Mouse (Mus musculus) frontal cortex, postnatal 10 days (tissue): ENCODE data around the gene Pias1.

Experiments used
- DNase-seq, 2 experiments: peaks; one replicate each; pipeline ENCODE4 v3.0.0; 2022; ENCODE audit warnings: low spot score in 2 of 2, mixed read lengths in 1 of 2

The Pias1 gene

DNA sequence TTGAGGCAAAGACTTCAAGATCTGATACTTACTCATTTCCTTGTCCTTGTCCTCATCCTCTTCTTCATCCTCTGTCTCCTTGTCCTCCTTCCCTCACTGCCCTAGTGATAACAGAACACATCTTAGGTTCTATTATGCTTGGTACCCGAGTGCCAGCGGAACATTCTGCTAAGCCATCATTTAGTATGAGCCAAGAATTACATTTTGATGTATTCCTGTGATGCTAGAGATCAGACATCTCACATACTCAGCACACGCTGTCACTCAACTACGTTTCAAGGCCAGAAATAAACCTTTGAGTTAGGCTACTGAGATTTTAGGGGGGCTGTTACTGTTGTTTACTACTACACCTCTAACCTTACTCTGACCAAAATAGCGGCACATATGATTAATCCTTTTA lies at the start of gene Pias1:
Pias1 (minus strand) TSS at position 101 of the 400 bp plus-strand sequence.
- no peak for DNase-seq

DNA sequence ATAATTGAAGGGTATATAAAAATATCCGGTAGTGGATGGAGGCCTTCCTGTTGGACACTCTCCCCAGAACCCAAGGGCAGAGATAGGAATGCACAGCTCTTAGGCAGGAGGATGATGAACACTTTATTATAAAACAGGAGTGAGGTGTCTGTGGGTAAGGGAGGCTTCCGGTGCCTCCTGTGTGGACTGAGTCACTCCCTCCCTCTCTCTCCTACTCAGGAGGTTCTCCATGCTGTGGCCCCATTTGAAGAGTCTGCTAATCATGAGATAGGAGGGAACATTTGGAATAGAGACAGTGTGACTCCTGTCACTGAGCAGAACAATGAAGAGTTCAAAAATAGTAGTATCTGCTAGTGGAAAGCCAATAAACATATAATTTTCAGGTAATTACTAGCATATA lies 47.7 kb upstream of the Pias1 start:
- no peak for DNase-seq

DNA sequence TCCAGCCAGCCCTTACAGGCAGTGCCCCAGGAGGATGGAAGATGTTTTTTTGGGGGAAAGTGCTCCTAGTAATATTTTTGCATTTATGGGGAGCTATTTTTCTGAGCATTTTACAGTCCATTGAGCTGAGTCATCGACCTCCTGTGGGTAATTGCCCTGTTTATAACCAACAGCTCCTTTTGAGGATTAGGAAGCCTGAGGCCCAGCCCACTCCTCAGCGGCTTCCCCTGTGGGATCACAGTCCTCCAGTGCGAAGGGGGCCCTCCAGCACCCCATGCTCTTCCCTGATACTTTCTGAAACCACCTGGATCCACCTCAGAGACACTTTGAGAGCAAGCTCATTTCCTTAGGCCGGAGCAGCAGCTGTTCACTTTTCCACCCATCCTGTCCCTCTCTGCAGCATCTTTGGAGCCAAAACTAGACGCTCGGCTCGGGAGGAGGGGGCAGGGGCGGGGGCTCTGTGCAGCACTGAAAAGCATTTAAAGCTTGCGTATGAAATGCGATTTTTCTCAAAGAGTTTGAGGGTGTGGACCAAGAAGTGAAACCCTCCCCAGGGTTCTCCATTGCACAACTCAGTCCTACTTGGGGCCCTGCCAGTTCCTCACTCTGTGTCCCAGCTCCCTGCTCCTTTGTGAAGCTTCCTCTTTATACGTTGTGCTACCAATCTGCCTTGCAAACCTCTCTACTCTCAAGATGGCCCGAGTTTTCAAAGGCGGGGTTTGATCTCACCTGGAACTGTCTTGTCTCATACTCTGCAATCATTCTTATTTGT lies 43.5 kb upstream of the Pias1 start:
- peak in 1 of 2 experiments; percentile 18 for DNase-seq

DNA sequence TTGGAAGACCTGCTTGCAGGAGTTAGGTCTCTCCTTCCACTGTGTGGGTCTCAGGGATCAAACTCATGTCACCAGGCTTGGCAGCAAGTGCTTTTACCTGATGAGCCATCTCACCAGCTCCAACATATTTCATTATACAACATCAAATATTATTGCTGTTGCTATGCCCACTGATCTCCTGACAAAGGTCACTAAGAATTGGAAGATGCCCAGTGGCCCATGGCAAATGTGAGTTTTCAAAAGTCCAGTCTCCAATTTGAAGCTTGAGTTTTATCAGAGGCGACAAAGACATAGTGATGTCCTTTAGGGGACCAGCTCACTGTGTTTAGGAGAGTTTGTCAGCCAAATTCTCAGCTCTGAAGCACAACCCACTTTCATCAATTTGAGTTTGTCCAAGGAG lies 34.8 kb upstream of the Pias1 start:
- no peak for DNase-seq

DNA sequence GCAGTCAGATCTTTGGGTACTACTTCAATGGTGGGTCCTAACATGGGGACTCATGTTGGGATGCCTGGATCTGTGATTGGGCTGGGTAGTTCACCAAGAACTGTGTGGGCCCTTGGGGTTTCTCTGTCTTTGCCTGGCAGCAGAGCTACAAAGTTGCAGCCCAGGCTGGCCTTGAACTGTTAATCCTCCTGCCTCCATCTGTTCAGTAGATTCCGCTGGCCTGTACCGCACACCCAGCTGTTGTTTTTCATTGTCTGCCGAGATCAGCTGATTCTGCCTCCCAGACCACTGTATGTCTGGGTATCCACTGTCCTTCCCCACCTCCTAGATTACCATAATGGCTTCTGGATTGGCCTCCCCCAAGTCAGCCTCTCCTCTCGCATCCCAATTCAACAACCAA lies 19.6 kb upstream of the Pias1 start:
- DNase-seq: no peak

DNA sequence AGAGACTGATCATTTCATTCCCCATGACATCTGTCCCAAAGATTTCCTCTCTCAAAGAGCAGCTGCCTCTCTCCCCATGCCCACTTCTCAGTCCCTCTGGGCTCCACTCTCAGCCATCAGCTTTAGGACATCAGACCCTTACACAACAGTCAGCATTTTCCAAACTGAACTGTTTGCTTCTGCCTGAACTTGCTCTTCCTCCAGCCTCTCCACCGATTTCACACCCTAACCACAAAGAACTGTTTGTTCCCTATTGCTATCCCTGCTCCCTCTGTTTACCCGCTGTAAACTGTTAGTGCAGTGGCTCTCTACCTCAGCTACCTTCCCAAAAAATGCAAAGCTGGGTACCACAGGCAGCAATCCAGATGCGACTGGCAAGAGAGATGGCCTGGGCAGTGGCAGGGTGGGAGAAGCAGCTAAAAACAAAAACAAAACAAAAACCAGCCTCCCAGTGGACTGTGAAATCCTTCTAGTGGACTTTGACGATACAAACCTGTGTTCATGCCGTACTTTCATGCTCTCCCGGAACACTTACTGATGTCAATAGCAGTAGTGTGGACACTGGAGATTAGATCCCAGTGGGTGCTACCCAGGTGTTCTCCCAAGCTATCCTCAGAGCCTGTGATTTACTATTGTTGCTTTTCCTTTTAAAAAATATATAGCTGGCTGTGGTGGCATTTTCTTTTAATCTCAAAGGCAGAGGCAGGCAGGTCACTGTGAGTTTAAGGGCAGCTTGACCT lies 18.5 kb upstream of the Pias1 start:
- DNase-seq: no peak

DNA sequence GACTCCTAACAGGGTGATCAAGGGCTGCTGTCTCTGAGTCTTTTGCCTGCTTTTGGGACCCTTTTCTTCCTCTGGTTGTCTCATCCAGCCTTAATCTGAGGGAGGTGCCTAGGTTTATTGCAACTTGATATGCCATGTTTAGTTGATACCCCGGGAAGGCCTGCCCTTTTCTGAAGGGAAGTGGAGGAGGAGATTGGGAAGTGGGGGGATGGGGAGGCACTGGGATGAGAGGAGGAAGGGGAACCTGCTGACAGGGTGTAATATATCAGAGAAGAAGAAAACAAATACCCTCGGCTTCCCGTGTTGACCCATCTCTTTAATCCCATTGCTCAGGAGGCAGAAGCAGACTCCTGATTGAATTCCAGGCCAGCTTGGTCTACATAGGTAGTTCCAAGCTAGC lies 10.8 kb upstream of the Pias1 start:
- no peak for DNase-seq

DNA sequence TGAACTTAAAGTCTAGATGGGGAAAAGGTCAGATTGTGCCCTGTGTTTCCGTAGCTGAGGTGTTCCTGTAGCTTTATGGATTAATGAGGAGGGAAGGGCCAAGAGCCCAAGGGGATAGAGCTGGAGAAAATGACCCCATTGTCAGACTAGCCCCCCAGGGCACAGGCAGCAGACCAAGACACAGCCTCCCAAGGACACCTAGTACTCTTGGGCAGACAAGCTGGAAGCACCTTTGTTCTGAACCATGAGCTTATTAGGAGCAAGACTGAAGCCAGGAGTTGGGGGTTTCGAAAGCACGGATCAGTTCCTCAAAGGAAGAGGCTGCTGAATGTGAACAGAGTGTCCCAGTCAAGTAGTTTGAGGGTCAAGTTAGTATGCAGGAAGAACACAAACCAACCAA lies 9.9 kb upstream of the Pias1 start:
- DNase-seq: no peak

DNA sequence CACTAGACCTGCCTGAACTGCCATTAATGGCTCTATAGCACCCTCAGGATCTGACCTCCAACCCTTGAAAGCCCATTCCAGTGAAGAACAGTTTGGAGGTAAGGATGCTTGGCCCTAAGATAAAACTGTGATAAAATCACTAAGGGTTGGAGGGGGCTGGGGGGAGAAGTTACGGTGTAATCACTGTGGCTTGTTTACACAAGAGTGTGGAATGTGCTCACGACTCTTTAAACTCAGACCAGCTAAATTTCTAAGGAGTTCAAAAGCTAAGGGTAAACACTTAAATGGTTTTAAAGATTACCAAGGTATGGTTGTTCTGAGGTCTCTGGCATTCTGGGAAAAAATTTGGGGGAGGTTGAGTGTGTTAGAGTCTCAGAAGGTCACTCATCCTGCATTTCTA lies 7.5 kb upstream of the Pias1 start:
- no peak for DNase-seq

DNA sequence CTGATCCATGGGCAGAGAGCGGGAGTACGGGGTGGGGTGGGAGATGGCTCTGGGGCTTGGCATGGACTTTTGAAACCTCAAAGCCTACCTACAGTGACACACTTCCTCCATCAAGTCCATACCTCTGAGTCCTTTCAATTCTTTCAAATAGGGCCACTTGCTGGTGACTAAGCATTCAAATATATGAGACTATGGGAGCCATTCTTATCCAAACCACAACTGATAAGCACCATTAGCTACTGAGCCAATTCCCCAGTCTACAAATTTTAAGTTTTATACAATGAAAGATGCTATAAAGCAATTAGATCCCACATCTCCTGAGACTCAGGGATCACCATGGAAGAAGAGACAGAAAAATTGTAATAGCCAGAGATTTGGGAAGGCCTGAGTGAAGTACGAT lies 2.4 kb upstream of the Pias1 start:
- no peak for DNase-seq

DNA sequence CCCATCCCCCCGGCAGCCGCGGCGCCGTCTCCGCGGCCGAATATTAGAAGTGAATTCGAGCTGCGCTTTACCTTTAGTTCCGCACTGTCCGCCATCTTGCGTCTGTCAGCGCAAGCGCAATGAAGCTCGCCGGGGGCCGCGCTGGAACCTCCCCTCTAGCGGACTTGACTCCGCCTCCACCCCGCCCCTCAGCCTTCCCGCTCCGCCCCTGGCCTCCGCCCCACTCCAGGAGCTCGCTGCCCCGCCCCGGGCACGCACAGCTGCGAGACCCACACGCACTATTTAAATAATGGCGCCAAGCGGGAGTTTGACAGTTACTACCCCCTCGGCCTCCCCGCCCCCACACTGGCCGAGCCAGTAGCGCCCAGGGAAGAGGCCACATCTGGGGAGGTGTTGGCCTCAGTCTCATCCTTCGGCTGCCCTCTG lies 6.9 kb downstream of the Pias1 start:
- peak; percentile 94 to 97 for DNase-seq

DNA sequence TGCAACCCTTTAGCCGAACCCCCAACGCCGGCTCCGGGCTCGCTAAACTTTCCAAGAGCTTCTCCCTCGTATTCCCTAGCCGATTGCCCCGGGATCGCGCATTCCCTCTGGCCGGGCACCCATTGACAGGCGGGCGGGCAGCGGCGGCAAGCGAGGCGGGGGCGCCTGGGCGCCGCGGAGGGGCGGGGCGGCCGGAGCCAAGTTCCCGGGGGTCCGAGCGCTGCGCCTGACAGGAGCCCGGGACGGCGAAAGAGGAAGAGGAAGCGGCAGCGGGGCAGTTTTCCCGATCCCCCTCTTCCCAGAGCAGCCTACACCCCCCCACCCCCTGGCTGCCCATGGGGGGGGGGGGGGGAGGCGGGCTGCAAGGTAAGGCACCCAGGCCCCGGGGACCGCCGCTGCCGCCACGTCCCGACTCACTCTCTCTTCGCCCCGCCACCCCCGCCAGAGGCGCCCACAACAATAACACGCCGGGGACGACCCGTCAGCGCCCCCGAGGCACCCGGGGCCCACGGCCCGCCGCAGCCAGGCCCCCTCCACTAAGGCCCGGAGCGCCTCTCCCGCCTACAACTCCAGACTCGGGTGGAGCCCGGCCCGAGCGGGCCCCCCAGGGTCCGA lies 7.5 kb downstream of the Pias1 start:
- peak in 1 of 2 experiments; percentile 38 for DNase-seq

DNA sequence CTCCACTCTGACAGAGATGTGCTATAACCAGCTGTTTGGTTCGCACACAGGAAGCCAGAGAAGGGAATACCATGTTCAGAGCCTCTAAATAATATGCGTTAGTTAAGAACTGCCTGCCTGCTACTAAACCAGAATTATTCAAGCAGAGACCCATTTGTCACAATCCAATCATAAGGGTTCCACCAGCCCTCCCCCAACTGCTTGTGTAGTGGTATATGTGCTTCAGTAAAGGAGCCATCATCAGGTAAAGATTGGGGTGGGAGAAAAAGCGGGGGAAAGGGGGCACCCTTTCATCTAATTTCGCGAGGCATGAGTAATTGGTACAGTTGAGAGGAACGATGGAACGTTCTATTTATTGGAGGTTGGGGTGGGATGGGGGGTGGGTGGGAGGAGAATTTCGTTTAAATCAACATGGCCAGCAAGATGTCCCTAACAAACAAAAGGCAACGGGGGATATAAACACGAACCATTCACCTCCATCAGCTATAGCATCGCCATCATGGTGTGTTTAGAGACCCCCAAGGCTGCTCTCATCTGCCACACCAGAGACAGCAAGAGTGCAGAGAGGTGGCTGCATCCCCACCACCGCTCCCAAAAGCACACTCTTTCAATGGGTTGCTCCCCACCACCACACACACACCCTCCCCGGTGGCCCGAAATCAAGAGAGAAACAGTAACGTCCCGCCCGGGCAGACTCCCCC lies 8.1 kb downstream of the Pias1 start:
- DNase-seq: peak in 1 of 2 experiments; percentile 20

DNA sequence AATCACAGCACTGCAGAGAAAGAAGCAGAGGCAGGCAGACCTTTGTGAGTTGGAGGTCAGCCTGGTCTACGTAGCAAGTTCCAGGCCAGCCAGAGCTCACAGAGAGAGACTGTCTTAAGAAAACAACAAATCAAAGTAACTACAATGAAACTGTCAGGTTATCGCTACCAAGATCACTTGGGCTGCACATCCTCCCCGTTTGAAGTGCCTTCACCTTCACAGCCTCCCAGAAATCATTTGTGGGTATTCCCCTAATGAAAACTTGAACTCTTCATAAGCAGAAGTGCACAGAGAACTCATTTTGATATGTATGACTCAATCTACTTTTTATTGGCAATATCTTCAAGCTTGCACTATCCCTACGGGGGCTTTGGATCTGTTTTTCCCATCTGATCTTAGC lies 10.6 kb downstream of the Pias1 start:
- no peak for DNase-seq

DNA sequence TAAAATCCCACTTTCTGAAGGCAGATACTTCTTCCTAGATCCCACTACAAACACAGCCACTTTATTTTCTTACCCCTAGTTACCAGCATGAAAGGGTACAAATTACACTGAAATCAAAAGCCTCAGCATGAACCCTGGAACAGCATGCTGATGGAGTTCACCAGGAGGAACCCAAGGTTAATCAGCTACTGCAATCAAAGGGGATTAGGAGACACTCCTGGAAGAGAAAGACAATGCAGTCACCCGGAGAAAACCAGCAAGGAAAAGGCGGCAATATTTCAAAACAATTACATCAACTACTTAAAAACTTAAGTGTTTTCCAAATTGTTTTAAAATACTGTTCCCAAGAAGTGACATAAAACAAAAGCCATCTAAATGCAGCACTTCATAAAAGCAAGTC lies 11.9 kb downstream of the Pias1 start:
- DNase-seq: no peak

DNA sequence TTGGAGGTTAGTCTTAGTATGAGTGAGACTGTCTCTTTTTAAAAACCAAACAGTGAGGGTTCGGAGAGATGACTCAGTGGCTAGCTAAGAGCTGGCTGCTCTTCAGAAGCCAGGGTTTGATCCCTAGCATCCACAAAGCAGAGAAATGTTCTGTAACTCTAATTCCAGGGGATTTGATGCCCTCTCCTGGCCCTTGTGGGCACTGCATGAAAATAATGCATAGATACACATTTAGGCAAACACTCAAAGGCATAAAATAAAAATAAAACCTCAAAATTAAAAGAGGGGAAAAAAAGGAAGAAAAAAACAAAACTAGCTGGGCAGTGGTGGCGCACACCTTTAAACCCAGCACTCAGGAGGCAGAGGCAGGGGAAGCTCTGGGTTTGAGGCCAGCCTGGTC lies 13.3 kb downstream of the Pias1 start:
- DNase-seq: no peak

DNA sequence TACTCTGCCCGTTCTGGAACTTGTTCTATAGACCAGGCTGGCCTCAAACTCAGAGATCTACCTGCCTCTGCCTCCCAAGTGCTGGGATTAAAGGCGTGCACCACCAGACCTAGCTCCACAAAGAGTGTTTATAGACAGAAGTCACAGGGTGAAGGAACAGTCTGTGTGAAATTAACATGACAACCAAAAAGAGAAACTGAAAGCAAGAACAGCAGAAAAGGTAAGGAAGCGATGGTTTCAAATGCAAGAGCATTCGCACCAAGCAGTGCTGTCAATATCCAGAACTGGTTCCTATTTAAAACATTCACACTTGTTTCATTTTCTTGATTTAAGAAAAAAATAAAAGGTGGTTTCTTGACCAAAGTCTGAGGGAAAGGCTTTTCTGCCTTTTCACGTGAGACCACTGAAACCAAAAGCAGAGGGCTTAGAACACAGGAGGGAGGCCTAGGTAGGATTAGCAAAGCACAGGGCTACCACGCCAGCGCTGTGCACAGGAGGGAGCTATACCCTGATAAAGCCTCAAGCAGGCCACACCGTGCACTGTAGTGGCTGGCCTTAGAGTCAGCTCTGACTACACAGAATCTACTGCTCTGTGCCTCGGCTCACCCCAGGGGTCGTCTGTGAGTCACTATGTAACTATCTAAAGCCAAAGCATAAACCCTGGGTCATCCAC lies 15.5 kb downstream of the Pias1 start:
- DNase-seq: no peak

DNA sequence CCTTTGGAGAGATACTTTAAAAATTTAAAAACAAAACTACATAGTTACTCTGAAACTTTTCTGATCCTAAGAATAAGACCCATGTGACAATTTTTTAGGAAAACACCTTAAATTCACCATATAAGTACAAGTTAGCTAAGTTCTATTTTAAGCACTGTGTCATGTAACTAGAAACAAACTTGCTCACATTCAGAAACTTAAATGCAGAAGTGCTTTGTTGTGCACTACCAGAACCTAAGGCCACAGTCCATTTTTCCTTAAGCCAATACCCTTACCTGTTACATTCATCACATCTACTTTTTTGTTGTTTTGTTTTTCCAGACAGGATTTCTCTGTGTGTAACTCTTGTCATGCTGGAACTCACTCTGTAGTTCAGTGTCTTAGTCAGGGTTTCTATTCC lies 17.4 kb downstream of the Pias1 start:
- no peak for DNase-seq

DNA sequence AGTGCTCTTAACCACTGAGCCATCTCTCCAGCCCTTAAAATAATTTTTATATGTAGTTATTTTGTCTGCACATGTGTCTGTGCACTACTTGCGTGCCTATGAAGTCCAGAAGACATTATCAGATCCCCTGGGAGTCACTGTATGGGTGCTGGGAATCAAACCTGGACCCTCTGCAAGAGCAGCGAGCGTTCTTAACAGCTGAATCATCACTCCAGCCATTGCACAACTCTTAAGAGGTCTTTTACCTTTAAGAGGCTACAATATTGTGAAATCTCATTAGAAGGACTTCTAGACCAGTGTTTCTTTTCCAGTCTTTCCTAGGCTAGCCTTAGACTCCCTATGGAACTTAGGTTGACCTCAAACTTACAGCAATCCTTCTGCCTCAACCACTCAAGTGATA lies 21.7 kb downstream of the Pias1 start:
- DNase-seq: no peak

DNA sequence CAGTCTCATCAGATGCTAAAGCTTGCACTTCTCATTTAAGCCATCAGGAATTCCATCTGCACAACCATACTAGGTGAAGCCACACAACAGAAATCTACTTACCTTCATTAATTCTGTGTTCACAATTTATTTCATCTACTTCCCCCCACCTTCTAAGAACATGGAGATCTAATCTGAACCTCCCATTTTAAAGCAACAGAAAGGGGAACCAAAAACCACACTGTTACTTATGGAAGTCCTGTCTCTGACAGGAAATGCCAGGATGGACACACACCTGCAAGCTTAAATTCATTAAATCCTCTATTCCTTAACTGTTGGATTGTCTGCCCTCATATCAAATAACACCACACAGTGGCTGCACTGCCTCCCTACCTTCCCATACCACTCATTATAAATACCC lies 35.0 kb downstream of the Pias1 start:
- DNase-seq: no peak

DNA sequence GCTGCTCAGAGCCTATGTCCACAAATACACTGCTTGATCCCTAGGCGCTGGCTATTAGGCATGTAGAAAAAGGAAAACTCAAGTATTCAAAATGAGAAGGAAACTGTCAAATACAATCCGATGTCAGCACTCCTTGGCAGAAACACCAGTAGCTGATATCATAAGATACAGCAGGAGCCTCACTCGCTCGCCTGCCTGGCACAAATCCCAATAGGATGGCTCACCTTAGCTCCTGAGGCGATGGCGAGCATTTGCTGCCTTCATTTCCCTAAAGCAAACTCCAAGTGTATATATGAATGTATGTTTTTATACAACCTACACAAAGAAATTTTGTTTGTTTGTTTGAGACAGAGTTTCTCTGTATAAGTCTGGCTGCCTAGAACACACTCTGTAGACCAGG lies 42.4 kb downstream of the Pias1 start:
- DNase-seq: no peak

DNA sequence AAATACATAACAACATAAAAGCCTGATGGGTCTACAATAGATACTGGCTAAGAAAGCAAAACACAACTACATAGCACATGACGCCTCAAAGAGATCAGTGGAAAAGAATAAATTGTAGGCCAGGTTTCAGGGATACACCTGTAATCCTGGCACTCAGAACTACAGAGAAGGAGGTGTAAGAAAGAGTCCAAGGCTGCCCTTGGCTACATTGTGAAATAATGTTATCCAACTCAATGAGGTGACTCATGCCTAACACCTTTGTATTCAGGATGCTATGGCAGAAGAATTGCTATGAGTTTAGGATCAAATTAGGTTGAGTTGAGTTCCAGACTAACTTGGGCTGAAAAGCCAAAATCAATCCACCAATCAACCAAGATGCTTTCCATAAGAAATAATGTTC lies 43.7 kb downstream of the Pias1 start:
- DNase-seq: no peak
